Mouse (Mus musculus): Measurements from ENCODE around the gene Zdhhc20. TPM values are rescaled to one million over a fixed set of nuclear protein-coding genes. Genes with fewer than 3 reads are reported as not detected.

Zdhhc20 gene
- total RNA-seq, 1 experiment: 22.7 TPM

GRCm38 (mm10) chr14:57887171-57887570 lies 2.9 kb downstream of the Zdhhc20 start:
- in situ Hi-C loops (cut with MboI; ENCODE audit: low sequenced_read_pairs in 2 of 2, unreplicated experiment in 2 of 2): no loop called here
- no peak for TF ChIP-seq MAFK (IDR thresholded peaks at IDR 0.05; ENCODE audit: insufficient read depth, low read depth, low read length)
- no peak for TF ChIP-seq HCFC1 (IDR thresholded peaks at IDR 0.05; ENCODE audit: borderline replicate concordance, insufficient read depth, low read length)
- TF ChIP-seq ZC3H11A (IDR thresholded peaks at IDR 0.05; ENCODE audit: borderline replicate concordance, low read depth, low read length): no peak
- TF ChIP-seq ZNF384 (IDR thresholded peaks at IDR 0.05; ENCODE audit: low read depth, low read length): no peak
- no peak for TF ChIP-seq CHD2 (IDR thresholded peaks at IDR 0.05; ENCODE audit: low read depth, low read length)
- Histone ChIP-seq H3K9ac (ENCODE audit: insufficient read depth, low read depth, low read length, poor library complexity, severe bottlenecking) (0 out of 2 replicates have a peak overlapping the region, but pooled peaks have one; percentile 35), H3K36me3 (ENCODE audit: control insufficient read depth, insufficient read depth, low read length, poor library complexity, severe bottlenecking) (no peaks in the 10 kb centered on the region), H3K9me3 (ENCODE audit: control insufficient read depth, insufficient read depth, low read depth, low read length) (no peaks in the 10 kb centered on the region), H3K4me1 (ENCODE audit: control insufficient read depth in 2 of 2, insufficient read depth in 2 of 2, low read length in 2 of 2, poor library complexity in 1 of 2) (peaks cover 12% of the 10 kb centered on the region in 2 experiments; a peak in 3 of 4 replicates), H3K4me3 (ENCODE audit: insufficient read depth in 1 of 2, low read depth in 1 of 2, low read length in 2 of 2, poor library complexity in 1 of 2, severe bottlenecking in 1 of 2) (no peak overlapping the region), H3K27ac (ENCODE audit: insufficient read depth, low read depth, low read length, poor library complexity, severe bottlenecking) (no peak overlapping the region; the same call in 1 of the 2 replicates)
- no peak for DNase-seq (ENCODE audit: low read depth, low spot score)

DNA sequence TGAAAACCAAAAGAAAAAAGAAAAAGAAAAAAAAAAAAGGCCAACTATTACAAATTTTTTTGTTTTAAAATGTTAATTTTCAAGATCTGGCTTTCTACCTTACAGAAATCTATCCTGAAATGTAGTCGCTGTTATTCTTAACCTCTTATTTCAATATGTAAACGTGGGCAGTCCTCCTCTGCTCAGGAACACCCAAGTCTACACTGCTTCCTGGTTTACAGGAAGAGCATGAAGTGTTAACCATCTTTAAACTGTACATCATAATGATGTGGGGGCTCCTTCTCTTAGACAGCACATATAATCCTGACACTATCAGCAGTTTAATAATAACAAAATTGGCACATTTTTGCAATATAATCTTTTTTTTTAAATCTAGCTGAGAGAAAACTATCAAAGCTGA lies 4.0 kb downstream of the Zdhhc20 start:
- no peak for TF ChIP-seq ZC3H11A (IDR thresholded peaks at IDR 0.05; ENCODE audit: borderline replicate concordance, low read depth, low read length)
- TF ChIP-seq ZNF384 (IDR thresholded peaks at IDR 0.05; ENCODE audit: low read depth, low read length): no peak
- TF ChIP-seq MAFK (IDR thresholded peaks at IDR 0.05; ENCODE audit: insufficient read depth, low read depth, low read length): no peak
- no peak for TF ChIP-seq CHD2 (IDR thresholded peaks at IDR 0.05; ENCODE audit: low read depth, low read length)
- Histone ChIP-seq H3K4me3 (ENCODE audit: insufficient read depth in 1 of 2, low read depth in 1 of 2, low read length in 2 of 2, poor library complexity in 1 of 2, severe bottlenecking in 1 of 2) (no peak overlapping the region), H3K9ac (ENCODE audit: insufficient read depth, low read depth, low read length, poor library complexity, severe bottlenecking) (no peak overlapping the region), H3K36me3 (ENCODE audit: control insufficient read depth, insufficient read depth, low read length, poor library complexity, severe bottlenecking) (no peaks in the 10 kb centered on the region), H3K9me3 (ENCODE audit: control insufficient read depth, insufficient read depth, low read depth, low read length) (no peaks in the 10 kb centered on the region), H3K27ac (ENCODE audit: insufficient read depth, low read depth, low read length, poor library complexity, severe bottlenecking) (no peak overlapping the region), H3K4me1 (ENCODE audit: control insufficient read depth in 2 of 2, insufficient read depth in 2 of 2, low read length in 2 of 2, poor library complexity in 1 of 2) (peaks cover 14 to 17% of the 10 kb centered on the region in 2 experiments; a peak in 3 of 4 replicates)
- in situ Hi-C loops (cut with MboI; ENCODE audit: low sequenced_read_pairs in 2 of 2, unreplicated experiment in 2 of 2): no loop called here
- no peak for DNase-seq (ENCODE audit: low read depth, low spot score)

DNA sequence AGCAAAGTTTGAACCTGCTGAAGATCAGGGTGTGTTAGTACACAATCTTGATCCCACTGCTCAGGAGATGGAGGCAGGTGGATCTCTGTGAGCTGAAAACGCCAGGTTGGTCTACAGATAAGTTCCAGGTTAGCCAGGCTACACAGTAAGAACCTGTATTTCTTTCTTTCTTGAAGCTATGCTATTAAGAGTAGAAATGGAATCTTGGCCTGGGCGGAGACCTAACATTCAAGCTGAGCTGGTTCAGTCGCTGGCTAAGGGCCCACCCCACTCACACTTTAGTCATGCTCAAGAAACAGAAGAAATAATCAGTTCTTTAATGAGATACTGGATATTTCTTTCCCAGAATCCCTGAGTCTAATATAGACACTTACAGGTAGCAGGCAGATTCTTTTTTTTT lies 6.7 kb downstream of the Zdhhc20 start:
- no peaks in the 10 kb centered on the region for H3K9me3 ChIP-seq (ENCODE audit: control insufficient read depth, insufficient read depth, low read depth, low read length)
- no peak for DNase-seq (ENCODE audit: low read depth, low spot score)
- peaks cover 12 to 17% of the 10 kb centered on the region in 2 experiments; a peak in 3 of 4 replicates for H3K4me1 ChIP-seq (ENCODE audit: control insufficient read depth in 2 of 2, insufficient read depth in 2 of 2, low read length in 2 of 2, poor library complexity in 1 of 2)
- in situ Hi-C loops (cut with MboI; ENCODE audit: low sequenced_read_pairs in 2 of 2, unreplicated experiment in 2 of 2): no loop called here
- TF ChIP-seq ZC3H11A (IDR thresholded peaks at IDR 0.05; ENCODE audit: borderline replicate concordance, low read depth, low read length): no peak
- no peak for TF ChIP-seq HCFC1 (IDR thresholded peaks at IDR 0.05; ENCODE audit: borderline replicate concordance, insufficient read depth, low read length)
- TF ChIP-seq MAFK (IDR thresholded peaks at IDR 0.05; ENCODE audit: insufficient read depth, low read depth, low read length): no peak
- no peak for TF ChIP-seq ZNF384 (IDR thresholded peaks at IDR 0.05; ENCODE audit: low read depth, low read length)
- no peak overlapping the region for H3K4me3 ChIP-seq (ENCODE audit: insufficient read depth in 1 of 2, low read depth in 1 of 2, low read length in 2 of 2, poor library complexity in 1 of 2, severe bottlenecking in 1 of 2)
- no peaks in the 10 kb centered on the region for H3K36me3 ChIP-seq (ENCODE audit: control insufficient read depth, insufficient read depth, low read length, poor library complexity, severe bottlenecking)
- peak overlapping the region; percentile 26; the same call in 1 of the 2 replicates for H3K9ac ChIP-seq (ENCODE audit: insufficient read depth, low read depth, low read length, poor library complexity, severe bottlenecking)
- H3K27ac ChIP-seq (ENCODE audit: insufficient read depth, low read depth, low read length, poor library complexity, severe bottlenecking): no peak overlapping the region

DNA sequence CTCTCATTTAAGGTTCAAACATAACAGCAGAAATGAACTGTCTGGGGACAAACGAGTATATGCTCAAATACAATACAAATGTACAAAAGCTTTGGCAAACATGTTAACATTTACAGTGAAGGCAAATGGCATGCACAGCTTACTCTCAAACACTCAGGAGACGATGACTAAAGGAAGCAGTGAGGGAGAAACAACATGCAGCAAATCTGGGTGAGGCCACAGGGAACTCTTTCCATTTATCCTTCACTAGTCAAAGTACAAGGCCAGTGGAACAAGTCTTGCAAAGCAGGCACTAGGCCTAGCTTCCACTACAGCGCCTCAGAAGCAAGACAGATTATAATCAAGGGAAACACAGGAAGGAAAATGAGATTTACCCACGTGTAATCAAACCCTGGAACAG lies 7.4 kb downstream of the Zdhhc20 start:
- Histone ChIP-seq H3K9ac (ENCODE audit: insufficient read depth, low read depth, low read length, poor library complexity, severe bottlenecking) (no peak overlapping the region), H3K4me3 (ENCODE audit: insufficient read depth in 1 of 2, low read depth in 1 of 2, low read length in 2 of 2, poor library complexity in 1 of 2, severe bottlenecking in 1 of 2) (no peak overlapping the region), H3K27ac (ENCODE audit: insufficient read depth, low read depth, low read length, poor library complexity, severe bottlenecking) (peak overlapping the region; percentile 48; the same call in 1 of the 2 replicates), H3K9me3 (ENCODE audit: control insufficient read depth, insufficient read depth, low read depth, low read length) (no peaks in the 10 kb centered on the region), H3K36me3 (ENCODE audit: control insufficient read depth, insufficient read depth, low read length, poor library complexity, severe bottlenecking) (no peaks in the 10 kb centered on the region), H3K4me1 (ENCODE audit: control insufficient read depth in 2 of 2, insufficient read depth in 2 of 2, low read length in 2 of 2, poor library complexity in 1 of 2) (peaks cover 12 to 13% of the 10 kb centered on the region in 2 experiments; a peak in 3 of 4 replicates)
- no peak for TF ChIP-seq MAFK (IDR thresholded peaks at IDR 0.05; ENCODE audit: insufficient read depth, low read depth, low read length)
- TF ChIP-seq ZC3H11A (IDR thresholded peaks at IDR 0.05; ENCODE audit: borderline replicate concordance, low read depth, low read length): no peak
- no peak for TF ChIP-seq CHD2 (IDR thresholded peaks at IDR 0.05; ENCODE audit: low read depth, low read length)
- no peak for TF ChIP-seq HCFC1 (IDR thresholded peaks at IDR 0.05; ENCODE audit: borderline replicate concordance, insufficient read depth, low read length)
- no peak for TF ChIP-seq ZNF384 (IDR thresholded peaks at IDR 0.05; ENCODE audit: low read depth, low read length)
- no peak for DNase-seq (ENCODE audit: low read depth, low spot score)
- in situ Hi-C loops (cut with MboI; ENCODE audit: low sequenced_read_pairs in 2 of 2, unreplicated experiment in 2 of 2): no loop called here

GRCm38 (mm10) chr14:57881793-57882192 lies 8.3 kb downstream of the Zdhhc20 start:
- H3K4me1 ChIP-seq (ENCODE audit: control insufficient read depth in 2 of 2, insufficient read depth in 2 of 2, low read length in 2 of 2, poor library complexity in 1 of 2): peaks cover 10% of the 10 kb centered on the region in 2 experiments; a peak in 3 of 4 replicates
- no peak overlapping the region for H3K4me3 ChIP-seq (ENCODE audit: insufficient read depth in 1 of 2, low read depth in 1 of 2, low read length in 2 of 2, poor library complexity in 1 of 2, severe bottlenecking in 1 of 2)
- in situ Hi-C loops (cut with MboI; ENCODE audit: low sequenced_read_pairs in 2 of 2, unreplicated experiment in 2 of 2): no loop called here
- no peak for DNase-seq (ENCODE audit: low read depth, low spot score)
- no peaks in the 10 kb centered on the region for H3K36me3 ChIP-seq (ENCODE audit: control insufficient read depth, insufficient read depth, low read length, poor library complexity, severe bottlenecking)
- TF ChIP-seq CHD2 (IDR thresholded peaks at IDR 0.05; ENCODE audit: low read depth, low read length) (no peak), MAFK (IDR thresholded peaks at IDR 0.05; ENCODE audit: insufficient read depth, low read depth, low read length) (no peak), ZC3H11A (IDR thresholded peaks at IDR 0.05; ENCODE audit: borderline replicate concordance, low read depth, low read length) (no peak)
- no peaks in the 10 kb centered on the region for H3K9me3 ChIP-seq (ENCODE audit: control insufficient read depth, insufficient read depth, low read depth, low read length)
- H3K27ac ChIP-seq (ENCODE audit: insufficient read depth, low read depth, low read length, poor library complexity, severe bottlenecking): peak overlapping the region; percentile 24
- no peak overlapping the region for H3K9ac ChIP-seq (ENCODE audit: insufficient read depth, low read depth, low read length, poor library complexity, severe bottlenecking)
